Mouse (Mus musculus) frontal cortex, postnatal 10 days (tissue): ENCODE results near the gene Exoc3l4.

Experiments used
- DNase-seq, 2 experiments: peaks; one replicate each; pipeline ENCODE4 v3.0.0; 2022; ENCODE audit warnings: low spot score in 2 of 2, mixed read lengths in 1 of 2

Gene Exoc3l4

GRCm38 (mm10) chr12:111416921-111417779 lies at the start of gene Exoc3l4:
TSS of gene Exoc3l4 (plus strand) at chr12:111417017.
- DNase-seq: peak in 1 of 2 experiments; percentile 12

- no peak for DNase-seq
These were observed 49.8 kb upstream of the Exoc3l4 start for GRCm38 (mm10) chr12:111367065-111367464.

- no peak for DNase-seq
These were observed 46.6 kb upstream of the Exoc3l4 start for GRCm38 (mm10) chr12:111370249-111370648.

- no peak for DNase-seq
These were observed 44.9 kb upstream of the Exoc3l4 start for GRCm38 (mm10) chr12:111371905-111372304.

GRCm38 (mm10) chr12:111373411-111373810 lies 43.4 kb upstream of the Exoc3l4 start:
- DNase-seq: no peak

- no peak for DNase-seq
These were observed 42.1 kb upstream of the Exoc3l4 start for GRCm38 (mm10) chr12:111374727-111375126.

- no peak for DNase-seq
These were observed 41.3 kb upstream of the Exoc3l4 start for GRCm38 (mm10) chr12:111375559-111375958.

GRCm38 (mm10) chr12:111376053-111376452 lies 40.8 kb upstream of the Exoc3l4 start:
- no peak for DNase-seq

GRCm38 (mm10) chr12:111376826-111377331 lies 39.9 kb upstream of the Exoc3l4 start:
- DNase-seq: peak; percentile 51

GRCm38 (mm10) chr12:111377376-111377973 lies 39.3 kb upstream of the Exoc3l4 start, which contains the start of gene Cdc42bpb:
TSS of gene Cdc42bpb (minus strand) at chr12:111377718.
- DNase-seq: peak; percentile 91 to 93

GRCm38 (mm10) chr12:111377986-111378490 lies 38.8 kb upstream of the Exoc3l4 start:
- DNase-seq: no peak

GRCm38 (mm10) chr12:111378812-111379211 lies 38.0 kb upstream of the Exoc3l4 start:
- no peak for DNase-seq

GRCm38 (mm10) chr12:111385883-111386641 lies 30.8 kb upstream of the Exoc3l4 start:
- no peak for DNase-seq

GRCm38 (mm10) chr12:111386642-111387120 lies 30.1 kb upstream of the Exoc3l4 start:
- peak in 1 of 2 experiments; percentile 25 for DNase-seq

GRCm38 (mm10) chr12:111387146-111387545 lies 29.7 kb upstream of the Exoc3l4 start:
- no peak for DNase-seq

- DNase-seq: no peak
These were observed 22.8 kb upstream of the Exoc3l4 start for GRCm38 (mm10) chr12:111394008-111394407.

GRCm38 (mm10) chr12:111396997-111397396 lies 19.8 kb upstream of the Exoc3l4 start:
- no peak for DNase-seq

GRCm38 (mm10) chr12:111401454-111402184 lies 15.2 kb upstream of the Exoc3l4 start:
- peak; percentile 48 to 73 for DNase-seq

GRCm38 (mm10) chr12:111404880-111405279 lies 11.9 kb upstream of the Exoc3l4 start:
- DNase-seq: no peak

- DNase-seq: no peak
These were observed 10.2 kb upstream of the Exoc3l4 start, which contains the start of gene Lbhd2 for GRCm38 (mm10) chr12:111406622-111407021. TSS of gene Lbhd2 (plus strand) at chr12:111406809.

- no peak for DNase-seq
These were observed 7.2 kb upstream of the Exoc3l4 start for GRCm38 (mm10) chr12:111409583-111409982.
